Mouse (Mus musculus): ENCODE measurements at regions not wholly inside any gene's neighbourhood (a gene's known extent, or its start where the extent isn't known, plus 50 kb on each side); places are given as distances from the start of the nearest gene placed in this dataset.

GRCm38 (mm10) chr1:51697265-51698192, 218.3 kb downstream of the Myo1b start:
- DNase-seq, result peak; percentile 59 to 64

DNA sequence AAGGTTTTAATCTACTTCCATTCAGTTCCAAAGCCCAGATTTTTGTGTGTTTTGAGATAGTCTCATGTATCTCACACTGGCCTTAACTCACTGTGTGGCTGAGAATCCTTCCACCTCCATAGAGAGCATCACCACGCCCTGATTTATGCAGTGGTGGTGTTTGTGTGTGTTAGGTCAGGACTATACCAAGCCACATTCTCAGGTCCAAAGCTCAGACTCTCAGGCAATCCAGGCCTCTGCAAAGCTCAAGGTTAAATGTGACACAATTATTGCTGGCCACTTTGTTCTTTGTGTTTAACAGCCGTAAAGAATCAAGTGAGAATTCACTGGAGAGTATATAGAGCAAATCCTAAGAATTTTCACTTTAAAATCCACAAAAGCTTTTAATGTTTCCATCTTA, 218.2 kb upstream of the Nabp1 start:
- DNase-seq, result no peak

GRCm38 (mm10) chr1:51690878-51691277, 212.7 kb upstream of the Nabp1 start:
- peak; percentile 20 to 64 for DNase-seq

DNA sequence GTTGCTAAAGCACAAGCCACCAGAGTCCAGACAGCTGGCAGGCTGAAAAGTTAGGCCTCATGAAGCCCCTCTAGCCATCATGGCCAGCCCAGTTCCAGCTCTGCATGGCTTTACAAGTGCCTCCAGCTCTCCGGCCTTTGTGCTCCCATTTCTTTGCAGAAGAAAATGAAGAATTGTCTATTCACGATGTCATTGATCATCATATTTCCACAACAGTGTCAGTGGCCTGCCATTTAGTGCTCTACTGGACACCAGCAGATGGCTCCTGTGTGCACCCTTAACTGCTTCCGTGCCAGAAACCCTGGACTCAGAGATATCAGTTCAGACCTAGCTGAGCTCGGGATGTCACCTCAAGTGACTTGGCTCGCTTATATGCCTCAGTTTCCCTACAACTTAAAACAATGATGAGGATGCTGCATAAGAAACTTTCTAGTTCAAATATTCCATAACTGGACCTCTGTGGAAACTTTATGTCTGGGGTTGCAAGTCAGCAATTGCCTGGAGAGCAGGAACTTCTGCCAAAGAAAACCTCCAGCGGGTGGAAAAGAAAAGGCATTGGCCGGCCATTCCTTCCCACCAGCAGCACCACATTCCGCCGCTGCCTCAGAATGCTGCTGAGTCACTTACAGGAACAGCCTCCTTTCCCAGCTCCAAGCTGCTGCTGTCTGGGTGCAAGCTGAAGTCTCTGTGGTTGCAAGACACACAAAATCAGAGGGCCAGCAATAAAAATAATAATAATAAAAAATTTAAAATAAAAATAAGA, 211.4 kb upstream of the Nabp1 start:
- DNase-seq, result peak; percentile 43 to 76

- DNase-seq, result no peak
These were observed 210.7 kb upstream of the Nabp1 start for GRCm38 (mm10) chr1:51688946-51689345.

DNA sequence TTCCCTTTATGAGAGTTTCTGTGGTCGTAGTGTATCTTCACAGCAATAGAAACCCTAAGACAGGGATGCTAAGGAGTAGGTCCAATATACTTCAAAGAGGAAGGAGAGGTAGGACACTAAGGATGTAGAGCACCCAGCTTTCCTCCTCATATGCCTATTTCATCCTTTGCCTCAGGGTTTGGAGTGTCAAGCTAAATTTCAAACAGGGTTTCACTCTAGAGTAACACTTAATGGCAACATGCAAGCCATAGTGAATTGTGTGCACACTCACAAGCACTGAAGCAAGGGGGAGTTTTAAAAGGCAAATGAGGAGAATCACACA, 210.0 kb upstream of the Nabp1 start:
- DNase-seq, result no peak

DNA sequence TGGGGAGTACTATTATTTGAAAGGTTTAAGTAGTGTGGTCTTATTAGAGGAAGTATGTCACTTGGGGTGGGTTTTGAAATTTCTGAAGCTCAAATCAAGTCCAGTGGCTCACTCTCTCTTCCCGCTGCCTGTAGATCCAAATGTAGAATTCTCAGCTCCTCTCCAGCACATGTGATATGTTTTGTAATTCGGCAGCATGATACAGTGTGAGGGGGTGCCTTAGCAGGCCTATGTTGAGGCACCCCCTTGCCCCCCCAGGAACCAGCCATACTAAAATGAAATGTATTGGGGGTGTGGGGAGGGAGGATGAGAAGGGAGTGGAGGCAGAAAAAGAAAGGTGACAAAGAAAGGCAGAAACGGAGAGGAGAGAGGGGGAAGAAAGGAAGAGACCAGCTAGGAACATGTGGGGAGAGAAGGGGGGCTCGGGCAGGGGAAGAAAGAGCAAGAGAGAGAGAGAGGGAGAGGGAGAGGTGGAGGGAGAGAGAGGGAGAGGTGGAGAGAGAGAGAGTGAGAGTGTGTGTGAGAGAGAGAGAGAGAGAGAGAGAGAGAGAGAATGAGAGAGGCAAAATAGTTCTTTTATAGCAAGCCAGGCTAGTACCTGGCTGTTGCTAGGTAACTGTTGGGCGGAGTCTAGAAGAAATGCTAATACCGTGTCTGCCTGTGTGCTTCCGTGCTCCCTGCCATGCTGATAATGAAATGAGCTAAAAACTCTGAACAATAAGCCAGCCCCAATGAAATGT, 209.4 kb upstream of the Nabp1 start:
- no peak for DNase-seq

DNA sequence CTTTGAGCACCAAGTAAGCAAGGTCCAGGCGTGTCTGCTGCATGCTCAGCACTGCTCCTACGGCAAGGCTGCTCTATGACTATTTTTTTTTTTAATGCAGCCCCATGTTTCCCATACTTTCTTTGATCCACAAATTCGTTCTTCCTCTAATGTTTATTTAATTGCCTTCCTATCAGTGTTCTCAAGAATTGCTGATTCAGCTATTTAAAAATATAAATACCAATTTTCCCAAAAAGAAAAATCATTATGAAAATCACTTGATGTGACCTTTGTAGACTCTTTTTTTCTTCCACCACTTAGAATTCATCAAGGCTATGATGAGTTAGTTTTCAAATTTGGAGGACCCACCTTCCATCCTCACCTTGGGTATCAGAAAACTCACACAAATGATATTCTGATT, 208.5 kb upstream of the Nabp1 start:
- no peak for DNase-seq

GRCm38 (mm10) chr1:51682273-51682672, 204.0 kb upstream of the Nabp1 start:
- DNase-seq, result no peak

- no peak for DNase-seq
These were observed 203.6 kb upstream of the Nabp1 start for GRCm38 (mm10) chr1:51681872-51682271.

DNA sequence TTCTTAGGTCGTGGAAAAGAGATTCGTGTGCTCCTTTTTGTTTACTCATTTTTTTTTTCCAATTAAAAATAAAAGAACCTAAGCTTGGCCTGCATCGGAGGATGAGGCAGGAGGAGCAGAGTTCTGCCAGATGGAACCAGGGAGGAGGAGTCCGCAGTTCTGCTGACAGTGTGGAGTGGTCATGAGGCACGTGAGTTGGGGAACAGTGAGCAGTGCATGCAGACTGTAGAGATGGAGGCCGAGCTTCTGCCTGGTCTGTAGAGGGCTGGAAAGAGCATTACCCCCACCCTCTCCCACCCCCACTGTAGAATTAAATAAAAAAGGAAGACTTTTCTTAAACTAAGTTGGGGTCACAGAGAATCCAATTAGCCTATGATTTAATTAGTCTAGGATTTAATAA, 202.5 kb upstream of the Nabp1 start:
- DNase-seq, result no peak

DNA sequence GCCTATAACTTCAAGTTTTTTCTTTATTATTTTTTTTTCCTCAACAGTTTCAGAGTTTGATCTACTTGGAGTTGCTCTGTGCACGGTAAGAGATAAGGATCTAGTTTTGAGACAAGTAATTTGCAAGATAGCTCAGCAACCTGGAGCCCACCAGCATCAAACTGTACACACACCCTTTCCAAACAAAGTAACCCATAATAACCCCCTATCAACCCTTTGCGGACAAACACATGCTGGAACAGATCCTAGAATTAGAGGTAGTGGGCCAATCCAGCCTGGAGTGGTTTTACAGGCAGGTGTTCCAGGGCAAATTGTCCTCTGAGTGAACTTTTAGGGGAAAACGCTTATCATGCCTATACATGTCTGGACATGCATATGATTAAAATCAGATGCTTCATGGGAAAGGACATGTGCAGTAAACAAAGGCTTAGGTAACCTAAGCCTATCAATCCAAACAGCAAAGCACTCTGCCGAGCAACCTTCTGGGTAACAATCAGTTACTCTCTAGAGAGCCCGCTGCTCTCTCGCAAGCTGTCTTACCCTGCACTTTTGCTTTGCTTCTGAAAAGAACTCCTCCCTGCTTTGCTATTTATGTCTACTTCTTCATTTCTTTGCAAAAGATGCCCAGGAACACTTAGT, 200.2 kb upstream of the Nabp1 start:
- DNase-seq, result no peak

DNA sequence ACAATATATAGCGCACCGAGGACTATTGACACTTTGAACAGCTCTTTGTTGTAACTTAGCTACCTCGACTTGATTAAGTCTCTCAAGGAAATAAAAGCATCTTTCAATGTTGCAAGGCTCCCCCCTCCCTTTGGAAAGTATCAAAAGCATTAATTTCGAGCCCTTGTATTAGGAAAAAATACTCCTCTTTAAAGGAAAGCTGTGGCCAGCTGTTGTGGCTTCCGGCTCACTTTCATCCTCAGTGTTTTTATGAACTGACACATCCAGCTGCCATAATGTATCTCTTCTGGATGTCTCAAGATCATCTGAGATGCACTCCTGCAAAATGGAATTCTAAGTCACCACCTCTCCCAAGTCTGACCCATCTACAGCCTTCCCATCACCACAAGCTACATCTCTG, 199.6 kb upstream of the Nabp1 start:
- no peak for DNase-seq

DNA sequence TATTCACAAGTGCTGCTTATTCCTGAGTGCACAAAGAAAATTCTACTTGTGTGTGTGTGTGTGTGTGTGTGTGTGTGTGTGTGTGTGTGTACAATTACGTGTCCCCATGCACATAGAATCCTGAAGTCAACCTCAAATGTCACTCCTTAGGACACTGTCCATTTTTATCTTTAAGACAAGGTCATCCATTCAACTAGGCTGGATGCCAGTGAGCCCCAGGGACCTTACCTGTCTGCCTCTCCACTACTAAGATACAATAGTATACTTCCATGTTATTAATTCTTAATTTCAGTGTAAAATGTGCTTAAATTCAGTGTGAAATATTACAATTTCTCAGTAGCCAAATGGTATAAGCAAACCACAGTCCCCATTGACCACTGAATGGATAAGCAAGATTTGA, 193.5 kb upstream of the Nabp1 start:
- no peak for DNase-seq

- no peak for DNase-seq
These were observed 193.1 kb upstream of the Nabp1 start for GRCm38 (mm10) chr1:51671287-51671686.

GRCm38 (mm10) chr1:51670009-51670408, 191.8 kb upstream of the Nabp1 start:
- no peak for DNase-seq

DNA sequence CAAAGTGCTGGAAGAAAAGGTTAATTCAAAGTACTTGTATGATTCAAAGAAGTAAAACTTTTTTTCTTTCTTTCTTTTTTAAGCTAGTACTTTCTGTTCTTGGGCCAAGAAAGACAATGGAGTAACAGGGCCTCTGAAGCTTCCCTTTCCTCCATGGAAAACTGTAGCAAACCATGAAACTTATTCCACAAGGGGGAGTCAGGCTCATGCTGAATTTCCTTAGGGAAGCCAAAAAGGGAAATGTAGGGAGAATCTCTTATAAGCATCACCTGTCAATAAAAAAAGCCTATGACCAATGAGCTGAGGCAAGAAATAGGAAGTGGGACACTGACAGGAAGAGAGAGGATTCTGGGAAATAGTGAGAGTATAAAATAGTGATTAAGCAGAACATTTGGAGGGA, 190.7 kb upstream of the Nabp1 start:
- peak in 1 of 2 experiments; percentile 30 for DNase-seq

GRCm38 (mm10) chr1:51660531-51660930, 182.3 kb upstream of the Nabp1 start:
- no peak for DNase-seq

DNA sequence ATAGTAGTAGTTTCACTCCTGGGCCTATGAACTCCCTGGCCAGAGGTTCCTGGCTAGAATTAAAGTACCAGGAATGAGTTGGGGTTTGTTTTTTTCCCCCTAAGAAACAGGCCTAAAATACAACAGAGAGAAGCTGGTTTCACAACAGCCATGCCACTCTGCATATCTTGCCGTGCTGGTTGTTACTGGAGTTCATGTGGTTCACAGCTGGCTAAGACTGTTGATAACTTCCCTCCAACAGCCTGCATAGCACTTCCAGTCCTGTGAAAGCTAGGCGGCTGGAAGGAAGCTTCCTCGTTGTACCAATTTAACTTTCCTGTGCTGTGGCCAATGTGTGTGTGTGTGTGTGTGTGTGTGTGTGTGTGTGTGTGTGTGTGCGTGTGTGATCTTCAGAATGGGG, 179.0 kb upstream of the Nabp1 start:
- DNase-seq, result no peak

- DNase-seq, result no peak
These were observed 172.4 kb upstream of the Nabp1 start for GRCm38 (mm10) chr1:51650653-51650995.

DNA sequence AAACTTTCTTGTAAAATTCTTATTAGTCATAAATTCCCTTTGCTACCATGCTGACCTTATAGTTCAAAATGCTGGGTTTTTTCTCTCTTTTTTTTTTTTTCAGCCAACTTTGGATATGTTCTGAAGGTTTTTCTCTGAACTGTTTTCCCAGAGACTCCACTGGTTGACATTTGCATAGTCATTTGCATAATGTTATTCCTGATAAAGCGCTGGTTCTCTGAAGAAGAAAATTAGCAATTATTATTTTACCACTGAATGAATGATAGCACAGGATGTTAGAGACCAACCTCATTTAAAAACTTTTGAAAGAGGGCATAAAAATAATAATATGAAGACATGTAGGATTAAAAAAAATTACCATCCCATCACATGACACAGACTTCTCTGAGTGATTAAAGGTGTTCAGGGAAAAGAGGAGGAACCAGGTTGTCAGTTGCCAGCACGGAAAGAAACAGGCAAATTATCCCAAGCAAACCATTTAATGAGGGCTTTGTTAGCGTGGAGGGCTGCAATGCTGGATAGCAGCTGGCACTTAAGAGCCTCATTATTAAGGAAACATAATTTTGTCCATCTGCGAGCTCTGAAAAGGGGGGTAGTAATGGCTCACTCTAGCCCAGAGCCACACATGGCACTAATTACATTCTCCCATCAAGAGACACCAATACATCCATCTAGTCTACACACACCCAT, 171.9 kb upstream of the Nabp1 start:
- DNase-seq, result no peak

- peak; percentile 62 to 70 for DNase-seq
These were observed 169.7 kb upstream of the Nabp1 start for GRCm38 (mm10) chr1:51647955-51648354.

All from heart, adult 18-20 months (tissue).